Mouse (Mus musculus) G1E (cell line): ENCODE measurements around the gene Scn8a.

ENCODE experiments used
- CTCF ChIP-seq: IDR thresholded peaks from 2 replicates; pipeline ENCODE4 v1.5.1; 2012; ENCODE audit warnings: low read depth, low read length, inconsistent platforms, mixed read lengths
- GATA1 ChIP-seq: IDR thresholded peaks from 2 replicates; pipeline ENCODE4 v1.6.1; 2012; ENCODE audit warnings: borderline replicate concordance, low read length, inconsistent platforms, mixed read lengths
- GATA2 ChIP-seq: IDR thresholded peaks from 2 replicates; pipeline ENCODE4 v1.6.1; 2012; ENCODE audit warnings: low read depth, low read length, inconsistent platforms, borderline replicate concordance
- POLR2AphosphoS5 ChIP-seq: IDR thresholded peaks from 2 replicates; pipeline ENCODE4 v1.6.1; 2012; ENCODE audit warnings: low read depth, low read length, inconsistent platforms; ENCODE audit not compliant: insufficient replicate concordance

- no peak for TF ChIP-seq CTCF
- TF ChIP-seq GATA1: no peak
- no peak for TF ChIP-seq POLR2AphosphoS5
- no peak for TF ChIP-seq GATA2
Observed at GRCm38 (mm10) chr15:101053832-101054459, 184.3 kb downstream of the Scn8a start.
